Mouse (Mus musculus): ENCODE measurements at regions not wholly inside any gene's neighbourhood (a gene's known extent, or its start where the extent isn't known, plus 50 kb on each side); places are given as distances from the start of the nearest gene placed in this dataset.
A peak's percentile ranks its signal among the peaks of the same experiment; 100 is the strongest.

GRCm38 (mm10) chr1:169096737-169097136 lies 434.5 kb downstream of the Nuf2 start:
- Histone ChIP-seq H3K4me3 (replicated peaks; ENCODE audit: low read length) (no peak overlapping the region), H3K9ac (replicated peaks; ENCODE audit: low read depth, low read length) (no peak overlapping the region), H3K27me3 (replicated peaks; ENCODE audit: control insufficient read depth, insufficient read depth, low read length) (no peaks in the 10 kb centered on the region), H3K4me1 (replicated peaks; ENCODE audit: control insufficient read depth, insufficient read depth, low read length) (peaks cover 9% of the 10 kb centered on the region), H3K27ac (ENCODE audit: low read length) (no peak overlapping the region), H3K9me3 (ENCODE audit: control insufficient read depth, low read length) (no peaks in the 10 kb centered on the region), H3K4me2 (ENCODE audit: low read length) (no peak overlapping the region), H3K36me3 (ENCODE audit: control insufficient read depth, insufficient read depth) (no peaks in the 10 kb centered on the region)
- no peak for ATAC-seq
- WGBS: 71% methylated on average over 5 of the region's 5 CpGs

DNA sequence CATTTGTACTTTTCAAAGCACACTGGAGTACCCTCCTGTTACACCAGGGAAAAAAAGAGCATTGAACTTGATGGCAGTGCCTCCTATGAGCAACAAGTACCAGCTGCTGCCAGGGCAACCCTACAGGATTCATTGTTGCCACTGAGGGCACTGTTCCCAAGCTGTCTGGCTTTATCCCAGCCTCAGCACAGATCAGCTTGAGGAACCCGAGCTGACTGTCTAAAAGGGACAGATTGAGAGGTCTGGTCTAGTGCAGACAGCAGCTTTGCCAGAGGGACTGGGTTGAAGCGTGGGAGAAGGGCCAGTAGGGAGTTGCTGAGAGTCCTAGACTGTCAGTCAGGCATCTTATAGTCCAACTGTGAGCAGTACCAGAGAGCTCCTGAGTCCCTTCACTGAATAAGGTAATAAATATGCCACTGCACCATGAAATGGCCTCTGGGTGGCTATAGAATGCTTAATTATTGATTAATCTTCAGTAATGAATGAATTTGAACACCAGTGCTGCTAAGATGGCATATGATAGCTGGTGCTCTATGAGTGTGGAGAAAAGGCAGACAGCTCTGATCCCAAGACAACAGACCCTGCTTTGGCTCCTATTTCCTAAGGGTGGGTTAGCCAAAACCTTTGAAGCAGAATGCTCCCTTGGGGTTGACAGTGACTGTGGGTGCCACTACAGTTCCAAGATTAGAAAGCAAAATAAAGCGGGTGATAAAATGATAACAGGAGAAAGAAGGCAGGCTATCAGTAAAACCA lies 437.5 kb downstream of the Nuf2 start:
- 39% methylated on average over 3 of the region's 3 CpGs for WGBS

DNA sequence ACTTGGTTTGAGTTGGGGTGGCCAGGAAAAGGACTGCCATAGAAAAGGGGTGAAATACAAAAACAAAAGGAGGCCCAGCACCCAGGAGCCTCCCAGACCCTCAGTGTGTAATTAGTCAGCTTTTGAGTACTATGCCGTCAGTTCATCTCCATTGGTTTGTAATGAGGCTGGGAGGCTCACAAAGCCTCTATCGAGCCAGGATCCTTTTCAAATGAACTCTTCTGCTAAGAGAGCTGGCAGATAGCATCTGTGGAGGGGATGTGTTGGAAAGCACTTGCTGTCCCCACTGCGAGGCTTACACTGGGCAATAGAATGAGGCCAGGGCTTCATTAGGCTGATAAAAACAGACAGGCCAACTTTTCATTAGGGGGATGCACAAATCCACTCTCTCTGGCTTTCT lies 445.2 kb downstream of the Nuf2 start:
- peak; percentile 89 for ATAC-seq

More for the DNA sequence above, 437.5 kb downstream of the Nuf2 start:
- Histone ChIP-seq H3K9ac (replicated peaks; ENCODE audit: low read depth, low read length) (no peak overlapping the region), H3K9me3 (ENCODE audit: control insufficient read depth, low read length) (no peaks in the 10 kb centered on the region), H3K36me3 (ENCODE audit: control insufficient read depth, insufficient read depth) (no peaks in the 10 kb centered on the region), H3K4me3 (replicated peaks; ENCODE audit: low read length) (no peak overlapping the region), H3K4me1 (replicated peaks; ENCODE audit: control insufficient read depth, insufficient read depth, low read length) (peaks cover 9% of the 10 kb centered on the region), H3K27ac (ENCODE audit: low read length) (peak overlapping the region; percentile 53), H3K4me2 (ENCODE audit: low read length) (no peak overlapping the region), H3K27me3 (replicated peaks; ENCODE audit: control insufficient read depth, insufficient read depth, low read length) (no peaks in the 10 kb centered on the region)
- peak; percentile 95 for ATAC-seq

GRCm38 (mm10) chr1:169080686-169081085 lies 450.6 kb downstream of the Nuf2 start:
- WGBS: 60% methylated on average over 1 of the region's 1 CpGs

More for the DNA sequence above, 445.2 kb downstream of the Nuf2 start:
- WGBS: 5% methylated on average over 3 of the region's 3 CpGs
- Histone ChIP-seq H3K36me3 (ENCODE audit: control insufficient read depth, insufficient read depth) (no peaks in the 10 kb centered on the region), H3K27me3 (replicated peaks; ENCODE audit: control insufficient read depth, insufficient read depth, low read length) (no peaks in the 10 kb centered on the region), H3K9me3 (ENCODE audit: control insufficient read depth, low read length) (no peaks in the 10 kb centered on the region), H3K4me1 (replicated peaks; ENCODE audit: control insufficient read depth, insufficient read depth, low read length) (peaks cover 4% of the 10 kb centered on the region; the same call in 1 of the 2 replicates), H3K27ac (ENCODE audit: low read length) (no peak overlapping the region), H3K4me3 (replicated peaks; ENCODE audit: low read length) (no peak overlapping the region), H3K9ac (replicated peaks; ENCODE audit: low read depth, low read length) (no peak overlapping the region), H3K4me2 (ENCODE audit: low read length) (no peak overlapping the region)

DNA sequence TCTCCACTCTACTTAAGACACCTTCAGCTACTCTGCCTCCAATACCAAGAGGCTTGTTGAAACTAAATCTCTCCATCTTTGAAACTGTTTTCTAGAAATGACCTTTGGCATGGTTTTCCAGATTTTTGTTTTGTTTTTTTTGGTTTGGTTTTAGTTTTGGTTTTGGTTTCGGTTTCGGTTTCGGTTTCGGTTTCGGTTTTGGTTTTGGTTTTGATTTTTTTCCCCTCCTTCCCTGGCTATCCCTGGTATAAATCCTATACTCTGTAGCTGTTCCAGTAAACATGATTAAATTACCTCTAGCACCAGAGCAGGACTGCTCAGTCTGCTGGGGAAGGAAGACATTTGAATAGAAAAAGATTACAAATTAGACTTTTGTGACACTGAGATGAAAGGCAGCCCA lies 454.0 kb downstream of the Nuf2 start:
- H3K4me2 ChIP-seq (ENCODE audit: low read length): no peak overlapping the region
- no peaks in the 10 kb centered on the region for H3K27me3 ChIP-seq (replicated peaks; ENCODE audit: control insufficient read depth, insufficient read depth, low read length)
- no peak for ATAC-seq
- H3K9ac ChIP-seq (replicated peaks; ENCODE audit: low read depth, low read length): no peak overlapping the region
- no peak overlapping the region for H3K4me3 ChIP-seq (replicated peaks; ENCODE audit: low read length)
- H3K4me1 ChIP-seq (replicated peaks; ENCODE audit: control insufficient read depth, insufficient read depth, low read length): no peaks in the 10 kb centered on the region
- H3K9me3 ChIP-seq (ENCODE audit: control insufficient read depth, low read length): no peaks in the 10 kb centered on the region
- WGBS: 95% methylated on average over 5 of the region's 5 CpGs
- no peaks in the 10 kb centered on the region for H3K36me3 ChIP-seq (ENCODE audit: control insufficient read depth, insufficient read depth)
- no peak overlapping the region for H3K27ac ChIP-seq (ENCODE audit: low read length)

More at GRCm38 (mm10) chr1:169080686-169081085, 450.6 kb downstream of the Nuf2 start:
- H3K4me3 ChIP-seq (replicated peaks; ENCODE audit: low read length): no peak overlapping the region
- no peak overlapping the region for H3K4me2 ChIP-seq (ENCODE audit: low read length)
- no peaks in the 10 kb centered on the region for H3K4me1 ChIP-seq (replicated peaks; ENCODE audit: control insufficient read depth, insufficient read depth, low read length)
- H3K27ac ChIP-seq (ENCODE audit: low read length): no peak overlapping the region
- no peak overlapping the region for H3K9ac ChIP-seq (replicated peaks; ENCODE audit: low read depth, low read length)
- no peak for ATAC-seq
- H3K9me3 ChIP-seq (ENCODE audit: control insufficient read depth, low read length): no peaks in the 10 kb centered on the region
- no peaks in the 10 kb centered on the region for H3K36me3 ChIP-seq (ENCODE audit: control insufficient read depth, insufficient read depth)
- no peaks in the 10 kb centered on the region for H3K27me3 ChIP-seq (replicated peaks; ENCODE audit: control insufficient read depth, insufficient read depth, low read length)

- Histone ChIP-seq H3K36me3 (ENCODE audit: control insufficient read depth, insufficient read depth) (no peaks in the 10 kb centered on the region), H3K27ac (ENCODE audit: low read length) (no peak overlapping the region), H3K27me3 (replicated peaks; ENCODE audit: control insufficient read depth, insufficient read depth, low read length) (no peaks in the 10 kb centered on the region), H3K9me3 (ENCODE audit: control insufficient read depth, low read length) (no peaks in the 10 kb centered on the region), H3K4me3 (replicated peaks; ENCODE audit: low read length) (no peak overlapping the region), H3K4me1 (replicated peaks; ENCODE audit: control insufficient read depth, insufficient read depth, low read length) (no peaks in the 10 kb centered on the region), H3K4me2 (ENCODE audit: low read length) (no peak overlapping the region), H3K9ac (replicated peaks; ENCODE audit: low read depth, low read length) (no peak overlapping the region)
- no peak for ATAC-seq
- 57% methylated on average over 7 of the region's 7 CpGs for WGBS
Observed at GRCm38 (mm10) chr1:169076006-169076405, 455.3 kb downstream of the Nuf2 start.

DNA sequence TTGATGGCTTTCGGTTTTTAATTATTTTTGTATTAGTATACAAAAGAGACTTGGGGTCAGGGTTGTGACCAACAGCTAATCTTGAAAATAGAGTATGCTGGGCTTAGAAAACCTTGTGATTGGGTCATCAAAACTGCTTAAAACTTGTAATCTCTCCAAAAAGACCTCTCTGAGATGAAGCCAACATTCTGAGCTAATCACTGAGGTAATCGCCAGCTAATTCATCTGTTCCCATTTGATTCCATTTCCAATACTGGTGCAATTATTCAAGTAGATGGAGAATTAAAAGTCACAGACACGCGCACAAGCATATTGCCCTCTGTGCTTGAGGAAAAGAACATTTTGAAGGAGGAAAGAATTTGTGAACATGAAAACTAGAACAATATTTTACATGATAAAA lies 459.9 kb downstream of the Nuf2 start:
- 44% methylated on average over 4 of the region's 4 CpGs for WGBS
- Histone ChIP-seq H3K27me3 (replicated peaks; ENCODE audit: control insufficient read depth, insufficient read depth, low read length) (no peaks in the 10 kb centered on the region), H3K9me3 (ENCODE audit: control insufficient read depth, low read length) (no peaks in the 10 kb centered on the region), H3K36me3 (ENCODE audit: control insufficient read depth, insufficient read depth) (no peaks in the 10 kb centered on the region), H3K9ac (replicated peaks; ENCODE audit: low read depth, low read length) (no peak overlapping the region), H3K27ac (ENCODE audit: low read length) (no peak overlapping the region), H3K4me3 (replicated peaks; ENCODE audit: low read length) (no peak overlapping the region), H3K4me1 (replicated peaks; ENCODE audit: control insufficient read depth, insufficient read depth, low read length) (peaks cover 9% of the 10 kb centered on the region), H3K4me2 (ENCODE audit: low read length) (no peak overlapping the region)
- ATAC-seq: no peak

DNA sequence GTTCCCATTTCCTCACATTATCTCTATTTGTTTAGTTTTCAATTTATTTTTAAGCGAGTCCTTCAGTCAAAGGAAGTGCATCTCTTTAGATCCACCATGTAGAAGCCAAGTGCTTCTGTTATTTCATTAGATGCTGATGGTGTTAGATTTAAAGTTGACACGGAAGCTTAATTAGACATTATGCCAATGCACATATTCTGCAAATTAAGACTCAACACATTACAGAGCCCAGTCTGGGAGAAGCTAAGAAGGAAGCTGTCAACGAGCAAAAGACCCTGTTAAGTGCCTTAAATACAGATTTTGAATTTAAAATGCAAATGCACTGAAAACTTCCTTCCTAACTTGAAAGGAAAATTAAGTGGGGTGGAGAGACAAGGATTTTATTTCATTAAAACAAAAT lies 461.6 kb downstream of the Nuf2 start:
- H3K36me3 ChIP-seq (ENCODE audit: control insufficient read depth, insufficient read depth): no peaks in the 10 kb centered on the region
- no peaks in the 10 kb centered on the region for H3K9me3 ChIP-seq (ENCODE audit: control insufficient read depth, low read length)
- no peaks in the 10 kb centered on the region for H3K27me3 ChIP-seq (replicated peaks; ENCODE audit: control insufficient read depth, insufficient read depth, low read length)
- ATAC-seq: peak; percentile 62; the same call in 1 of the 2 replicates
- peaks cover 9% of the 10 kb centered on the region for H3K4me1 ChIP-seq (replicated peaks; ENCODE audit: control insufficient read depth, insufficient read depth, low read length)
- H3K4me3 ChIP-seq (replicated peaks; ENCODE audit: low read length): no peak overlapping the region
- no peak overlapping the region for H3K27ac ChIP-seq (ENCODE audit: low read length)
- no peak overlapping the region for H3K4me2 ChIP-seq (ENCODE audit: low read length)
- no peak overlapping the region for H3K9ac ChIP-seq (replicated peaks; ENCODE audit: low read depth, low read length)
- 34% methylated on average over 3 of the region's 3 CpGs for WGBS

DNA sequence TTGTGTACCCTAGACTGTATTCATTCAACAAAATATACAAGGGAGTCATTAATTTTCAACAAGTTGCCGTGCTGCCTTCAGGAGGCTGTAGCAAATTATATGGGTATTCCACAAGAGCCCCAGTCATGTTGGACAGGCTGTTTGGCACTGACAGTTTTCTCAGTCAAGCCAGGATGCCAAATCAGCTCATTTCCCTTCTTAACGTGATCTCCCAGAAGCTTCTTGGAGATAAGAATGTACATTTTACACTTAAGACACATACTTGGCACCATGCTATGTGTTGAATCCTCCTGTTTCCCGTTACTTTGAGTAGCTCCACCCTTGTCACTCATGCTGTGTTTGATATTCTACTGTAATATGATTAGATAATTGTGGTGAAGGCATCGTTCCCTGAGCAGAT lies 464.5 kb downstream of the Nuf2 start:
- Histone ChIP-seq H3K36me3 (ENCODE audit: control insufficient read depth, insufficient read depth) (no peaks in the 10 kb centered on the region), H3K27me3 (replicated peaks; ENCODE audit: control insufficient read depth, insufficient read depth, low read length) (no peaks in the 10 kb centered on the region), H3K4me3 (replicated peaks; ENCODE audit: low read length) (no peak overlapping the region), H3K4me2 (ENCODE audit: low read length) (no peak overlapping the region), H3K27ac (ENCODE audit: low read length) (peak overlapping the region; percentile 65), H3K4me1 (replicated peaks; ENCODE audit: control insufficient read depth, insufficient read depth, low read length) (peaks cover 9% of the 10 kb centered on the region), H3K9ac (replicated peaks; ENCODE audit: low read depth, low read length) (no peak overlapping the region), H3K9me3 (ENCODE audit: control insufficient read depth, low read length) (no peaks in the 10 kb centered on the region)
- peak; percentile 91 for ATAC-seq
- 27% methylated on average over 4 of the region's 4 CpGs for WGBS

Measured in forebrain, embryonic 16.5 days (tissue).